ENCODE assay signal across 14 mouse cellular contexts in genomic region chr17:34397357-34397756, GRCm38 (mm10). TPM values are rescaled to one million over a fixed set of nuclear protein-coding genes. Genes with fewer than 3 reads are reported as not detected.
DNase-seq lines count a peak whose midpoint lies in the region; ATAC-seq and TF ChIP-seq lines count a peak whose summit lies in the region.
"Had no signal": no experiment of that assay in that cellular context is flagged by ENCODE, and none has a peak within 500 bp of the region (broad histone marks: within the 10 kb centered on the region; RNA-seq: fewer than 3 reads in every experiment).

No protein-coding gene starts in this region.

- H3K4me1 ChIP-seq in lung, embryonic 14.5 days (ENCODE audit: insufficient read depth) = no peaks in the 10 kb centered on the region
- H3K4me1 ChIP-seq: stomach, embryonic 15.5 days had no signal

- H3K9me3 ChIP-seq in lung, embryonic 14.5 days (ENCODE audit: low read depth, low read length) = no peaks in the 10 kb centered on the region
- H3K9me3 ChIP-seq: hindbrain, embryonic 13.5 days; stomach, embryonic 15.5 days had no signal

- no peak for ATAC-seq in lung, embryonic 14.5 days (ENCODE audit: insufficient read depth)

- no peak overlapping the region for H3K4me3 ChIP-seq in lung, embryonic 14.5 days (ENCODE audit: low read depth, low read length)
- H3K4me3 ChIP-seq: hindbrain, embryonic 13.5 days; stomach, embryonic 15.5 days had no signal

- no peak overlapping the region for H3K9ac ChIP-seq in lung, embryonic 14.5 days
- H3K9ac ChIP-seq: hindbrain, embryonic 13.5 days; stomach, embryonic 15.5 days had no signal

- H3K27me3 ChIP-seq in lung, embryonic 14.5 days (ENCODE audit: insufficient read depth, low read length) = no peaks in the 10 kb centered on the region
- H3K27me3 ChIP-seq: hindbrain, embryonic 13.5 days had no signal

- no peak overlapping the region for H3K4me2 ChIP-seq in lung, embryonic 14.5 days
- H3K4me2 ChIP-seq: heart, embryonic 11.5 days; stomach, embryonic 15.5 days had no signal

- TF ChIP-seq CTCF in lung, embryonic 14.5 days (IDR thresholded peaks at IDR 0.05; ENCODE audit: low read depth) = peak; percentile 19; the same call in 1 of the 2 replicates

- no peak overlapping the region for H3K27ac ChIP-seq in lung, embryonic 14.5 days (ENCODE audit: low read depth)
- H3K27ac ChIP-seq: hindbrain, embryonic 13.5 days; stomach, embryonic 15.5 days had no signal

- no peaks in the 10 kb centered on the region for H3K36me3 ChIP-seq in lung, embryonic 14.5 days (ENCODE audit: insufficient read depth)
- H3K36me3 ChIP-seq: hindbrain, embryonic 13.5 days; stomach, embryonic 15.5 days had no signal

- WGBS in lung, embryonic 14.5 days = 57% methylated on average over 5 of the region's 5 CpGs

- DNase-seq in embryo, embryonic 10 days (ENCODE audit: low spot score) = peak; percentile 15
- DNase-seq in embryo, embryonic 9.5 days (ENCODE audit: extremely low spot score) = no peak
- DNase-seq in lung, embryonic 14.5 days = no peak
- DNase-seq in lung, postnatal 25 days (ENCODE audit: low spot score) = no peak
- peak; percentile 38 for DNase-seq in ES-CJ7 (ENCODE audit: low read depth, low spot score)
- peak; percentile 49 to 56 for DNase-seq in spleen, postnatal 36 days (ENCODE audit: low spot score in 2 of 2)
- DNase-seq in layer of hippocampus, postnatal 10 days (ENCODE audit: low spot score in 2 of 2) = no peak
- no peak for DNase-seq in c-Kit-positive CD71-positive TER-119-positive erythroid progenitor cells, embryonic 14.5 days (ENCODE audit: low spot score)

RNA-seq across cellular contexts. Expression of gene BC051142, which starts 1.3 kb away (rescaled TPM):
- polyA plus RNA-seq in lung, embryonic 14.5 days (2014; fragmentation: Nextera tagmentation; extraction: Ambion mirVana) = 0.54 TPM in 1 of 2 replicates, not detected in the other
- 1 to 10 TPM; 7.1 to 8.6 TPM for total RNA-seq in layer of hippocampus, postnatal 10 days (2021)
- polyA plus RNA-seq: heart, embryonic 11.5 days had no signal

RNA-seq across cellular contexts. Expression of gene Btnl1, which starts 20.4 kb away (rescaled TPM):
- not detected in 2 replicates for polyA plus RNA-seq in lung, embryonic 14.5 days (2014; fragmentation: Nextera tagmentation; extraction: Ambion mirVana)
- not detected for total RNA-seq in layer of hippocampus, postnatal 10 days (2021)
- total RNA-seq: left cerebral cortex, postnatal 10 days had no signal
- polyA plus RNA-seq: embryonic facial prominence, embryonic 11.5 days; forebrain, embryonic 14.5 days; heart, embryonic 11.5 days; hindbrain, embryonic 13.5 days had no signal

RNA-seq across cellular contexts. Expression of gene Btnl2, which starts 42.7 kb away (rescaled TPM):
- polyA plus RNA-seq in lung, embryonic 14.5 days (2014; fragmentation: Nextera tagmentation; extraction: Ambion mirVana) = 0.07 and 0.20 TPM in 2 replicates
- 1 to 10 TPM in 1 of 2 experiments, under 1 TPM in 1; 0.58 to 1.3 TPM for total RNA-seq in layer of hippocampus, postnatal 10 days (2021)
- polyA plus RNA-seq: forebrain, embryonic 14.5 days; heart, embryonic 11.5 days; hindbrain, embryonic 13.5 days had no signal

Comparison
In these comparisons a context has a peak if more than half of its experiments do, and no peak if none do; other contexts are left out.
1. DNase-seq: peak in embryo, embryonic 10 days (single experiment), ES-CJ7 (single experiment) and spleen, postnatal 36 days (2 of 2); none in embryo, embryonic 9.5 days (single experiment), lung, embryonic 14.5 days (single experiment), lung, postnatal 25 days (single experiment), layer of hippocampus, postnatal 10 days (0 of 2) and c-Kit-positive CD71-positive TER-119-positive erythroid progenitor cells, embryonic 14.5 days (single experiment).